Mouse (Mus musculus) limb, embryonic 12.5 days (tissue): Measurements from ENCODE around the gene Ppp1r15b. TPM values are rescaled to one million over a fixed set of nuclear protein-coding genes. Genes with fewer than 3 reads are reported as not detected.
A peak's percentile ranks its signal among the peaks of the same experiment; 100 is the strongest.

ENCODE experiments used
- ATAC-seq: fragments of 200-750 bp; cut with Nextera tagmentation; 2 replicates; pipeline ENCODE4 v1.8.0; 2017; ENCODE audit warnings: low read depth, moderate TSS enrichment; ENCODE audit not compliant: insufficient number of reproducible peaks, insufficient read depth, low FRiP score, low TSS enrichment
- H3K27ac ChIP-seq: fragments of 300-500 bp; sonication (generic); 2 replicates; pipeline ENCODE4 v1.5.1; 2016; ENCODE audit warnings: mild to moderate bottlenecking, moderate library complexity
- H3K27me3 ChIP-seq: fragments of 300-500 bp; sonication (generic); 2 replicates; pipeline ENCODE4 v1.6.1; 2016; ENCODE audit warnings: mild to moderate bottlenecking, moderate library complexity
- H3K36me3 ChIP-seq: fragments of 300-500 bp; sonication (generic); 2 replicates; pipeline ENCODE4 v1.6.1; 2016; ENCODE audit warnings: mild to moderate bottlenecking, moderate library complexity
- H3K4me1 ChIP-seq: fragments of 300-500 bp; sonication (generic); replicated peaks from 2 replicates; pipeline ENCODE4 v1.6.1; 2016
- H3K4me2 ChIP-seq: fragments of 300-500 bp; sonication (generic); 2 replicates; pipeline ENCODE4 v1.6.1; 2016; ENCODE audit warnings: mild to moderate bottlenecking, moderate library complexity
- H3K4me3 ChIP-seq: fragments of 300-500 bp; sonication (generic); replicated peaks from 2 replicates; pipeline ENCODE4 v1.5.1; 2016; ENCODE audit warnings: mild to moderate bottlenecking
- H3K9ac ChIP-seq: fragments of 300-500 bp; sonication (generic); replicated peaks from 2 replicates; pipeline ENCODE4 v1.6.1; 2016; ENCODE audit warnings: mild to moderate bottlenecking, moderate library complexity
- H3K9me3 ChIP-seq: fragments of 300-500 bp; sonication (generic); 2 replicates; pipeline ENCODE4 v1.6.1; 2016; ENCODE audit warnings: mild to moderate bottlenecking, moderate library complexity
- WGBS: fragments of 180-500 bp; shearing (Covaris S2); methylation state at CpG from one replicate; pipeline ENCODE4 v1.1.7; 2016; 5-methylcytosine and 5-hydroxymethylcytosine counted together
- polyA plus RNA-seq: library from polyadenylated mRNA; unstranded; fragments of >200 nt; fragmentation: Nextera tagmentation; extraction: Ambion mirVana; gene quantifications from 2 replicates; pipeline ENCODE4 v1.2.1, GENCODE M21; 2016

Gene Ppp1r15b
- 41.9 and 46.9 TPM in 2 replicates for polyA plus RNA-seq

DNA sequence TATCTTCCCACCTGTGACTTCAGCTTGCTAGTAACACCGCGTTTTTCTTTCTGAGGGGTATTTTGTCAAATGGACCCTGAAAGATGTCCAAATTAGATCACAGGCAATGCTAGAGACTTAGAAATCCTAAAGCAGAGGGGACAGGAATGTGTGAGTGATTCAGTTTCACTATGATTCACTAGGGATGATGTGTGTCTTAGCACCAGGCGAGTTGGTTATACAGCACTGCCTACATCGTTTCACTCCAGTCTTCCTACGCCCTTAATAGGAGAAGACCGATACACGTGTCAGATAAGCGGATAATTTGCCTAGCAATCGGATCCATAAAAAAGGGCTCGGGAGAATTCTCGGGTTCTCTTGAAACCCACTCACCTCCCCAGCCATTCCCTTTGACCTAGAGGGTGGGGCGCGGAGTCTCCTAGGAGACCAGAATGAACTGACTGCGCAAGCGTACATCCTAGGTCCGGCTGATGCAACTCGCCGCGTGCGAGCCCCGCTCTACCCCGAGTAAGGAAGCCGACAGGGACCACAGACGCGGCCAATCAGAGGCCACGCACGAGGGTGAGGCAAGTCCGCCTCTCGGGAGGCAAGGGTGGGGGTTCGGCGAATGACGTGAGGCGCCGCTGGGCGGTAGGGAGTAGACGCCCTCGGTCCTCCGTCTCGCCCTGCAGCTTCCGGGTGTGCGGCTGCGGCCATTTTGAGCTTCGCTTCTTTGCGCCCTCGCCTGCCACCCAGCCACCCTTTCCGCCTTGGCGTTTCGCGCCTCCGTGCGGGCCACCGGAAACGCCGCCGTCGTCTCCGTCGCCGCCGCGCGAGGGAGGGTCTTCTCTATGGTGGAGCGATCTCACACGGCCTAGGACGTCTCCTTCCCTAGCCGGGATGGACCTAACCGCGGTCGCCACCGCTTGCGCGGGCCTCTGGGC, at the start of gene Ppp1r15b:
TSS of gene Ppp1r15b (plus strand) at position 506 of the 923 bp plus-strand sequence.
- Histone ChIP-seq H3K4me1 (peaks cover 47% of the 10 kb centered on the region), H3K9ac (peak within 1 kb of the TSS; percentile 95), H3K36me3 (peaks cover 9% of the 10 kb centered on the region; the same call in 1 of the 2 replicates), H3K4me3 (peak within 1 kb of the TSS; percentile 95), H3K4me2 (peak within 1 kb of the TSS; percentile 100), H3K27me3 (no peaks in the 10 kb centered on the region), H3K27ac (peak within 1 kb of the TSS; percentile 98), H3K9me3 (no peaks in the 10 kb centered on the region)
- peak; percentile 99 for ATAC-seq
- WGBS = 1% methylated on average over 72 of the region's 72 CpGs

DNA sequence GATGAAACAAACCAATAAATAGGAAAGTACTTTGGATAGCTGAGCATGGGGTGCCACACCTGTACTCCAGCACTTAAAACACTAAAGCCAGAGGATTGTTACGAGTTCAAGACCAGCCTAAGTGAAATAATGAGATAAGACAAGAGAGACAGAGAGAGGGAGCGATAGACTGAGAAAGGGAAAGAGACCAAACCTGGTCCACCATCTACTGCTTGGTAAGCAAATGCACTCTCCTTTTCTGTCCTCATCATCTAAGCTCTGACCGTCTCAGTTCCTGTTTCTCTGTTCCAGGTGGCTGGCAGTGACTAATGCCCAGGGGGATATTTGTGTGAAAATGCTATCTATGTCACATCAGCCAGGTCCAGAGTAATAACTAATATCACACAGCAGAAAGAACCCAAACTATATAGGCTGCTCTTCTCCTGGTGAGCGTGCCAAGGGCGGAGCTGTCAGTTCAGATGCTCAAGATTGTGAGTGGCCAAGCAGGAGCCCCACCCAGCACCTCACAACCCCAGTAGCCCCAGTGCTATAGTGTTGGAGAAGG, 47.9 kb upstream of the Ppp1r15b start:
- peaks cover 34% of the 10 kb centered on the region; the same call in 1 of the 2 replicates for H3K36me3 ChIP-seq
- H3K27ac ChIP-seq = no peak overlapping the region
- H3K27me3 ChIP-seq = no peaks in the 10 kb centered on the region
- ATAC-seq = no peak
- no peak overlapping the region for H3K4me2 ChIP-seq
- H3K4me3 ChIP-seq = no peak overlapping the region
- H3K9me3 ChIP-seq = 0 out of 2 replicates have a peak, but pooled peaks cover 3% of the 10 kb centered on the region
- peaks cover 8% of the 10 kb centered on the region; the same call in 1 of the 2 replicates for H3K4me1 ChIP-seq
- H3K9ac ChIP-seq = no peak overlapping the region
- WGBS = 90% methylated on average over 5 of the region's 5 CpGs

DNA sequence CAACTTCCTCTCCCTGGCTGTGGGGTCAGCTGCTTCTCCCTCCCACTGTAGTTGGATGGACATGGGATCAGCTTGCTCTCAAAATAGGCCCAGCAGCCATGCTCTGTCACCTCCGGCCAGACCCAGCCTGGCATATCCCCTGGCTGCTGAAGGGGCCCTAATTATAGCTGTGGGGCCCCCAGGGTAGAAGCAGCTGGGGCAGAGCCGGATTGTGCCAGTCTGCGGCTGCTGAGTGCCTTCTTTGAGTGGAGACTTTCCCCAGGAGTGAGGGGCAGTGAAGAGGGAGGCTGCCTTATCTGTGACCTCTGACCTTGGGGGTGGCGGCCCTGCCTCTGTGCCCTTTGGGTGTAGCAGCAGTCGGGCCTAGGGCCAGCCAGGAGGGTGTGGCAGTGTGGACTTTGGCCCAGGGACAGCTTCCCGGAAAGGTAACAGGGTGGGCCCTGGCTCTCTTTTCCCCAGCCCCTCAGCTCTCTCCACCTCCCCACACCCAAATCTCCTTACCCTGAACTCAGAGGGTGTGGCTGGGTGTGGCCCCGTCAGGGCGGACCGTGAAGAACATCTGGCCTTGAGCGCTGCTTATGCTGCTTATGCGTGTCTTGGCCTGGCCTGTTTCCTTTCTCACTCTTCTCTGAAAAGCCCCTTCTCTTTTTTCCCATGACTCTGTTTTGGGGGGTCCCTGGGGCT, 46.9 kb upstream of the Ppp1r15b start:
- 67% methylated on average over 11 of the region's 11 CpGs for WGBS
- 0 out of 2 replicates have a peak, but pooled peaks cover 1% of the 10 kb centered on the region for H3K9me3 ChIP-seq
- 0 out of 2 replicates have a peak, but pooled peaks cover 8% of the 10 kb centered on the region for H3K4me1 ChIP-seq
- no peak for ATAC-seq
- H3K27ac ChIP-seq = no peak overlapping the region
- no peaks in the 10 kb centered on the region for H3K27me3 ChIP-seq
- H3K4me2 ChIP-seq = no peak overlapping the region
- no peak overlapping the region for H3K9ac ChIP-seq
- peaks cover 37% of the 10 kb centered on the region; the same call in 1 of the 2 replicates for H3K36me3 ChIP-seq
- H3K4me3 ChIP-seq = no peak overlapping the region

DNA sequence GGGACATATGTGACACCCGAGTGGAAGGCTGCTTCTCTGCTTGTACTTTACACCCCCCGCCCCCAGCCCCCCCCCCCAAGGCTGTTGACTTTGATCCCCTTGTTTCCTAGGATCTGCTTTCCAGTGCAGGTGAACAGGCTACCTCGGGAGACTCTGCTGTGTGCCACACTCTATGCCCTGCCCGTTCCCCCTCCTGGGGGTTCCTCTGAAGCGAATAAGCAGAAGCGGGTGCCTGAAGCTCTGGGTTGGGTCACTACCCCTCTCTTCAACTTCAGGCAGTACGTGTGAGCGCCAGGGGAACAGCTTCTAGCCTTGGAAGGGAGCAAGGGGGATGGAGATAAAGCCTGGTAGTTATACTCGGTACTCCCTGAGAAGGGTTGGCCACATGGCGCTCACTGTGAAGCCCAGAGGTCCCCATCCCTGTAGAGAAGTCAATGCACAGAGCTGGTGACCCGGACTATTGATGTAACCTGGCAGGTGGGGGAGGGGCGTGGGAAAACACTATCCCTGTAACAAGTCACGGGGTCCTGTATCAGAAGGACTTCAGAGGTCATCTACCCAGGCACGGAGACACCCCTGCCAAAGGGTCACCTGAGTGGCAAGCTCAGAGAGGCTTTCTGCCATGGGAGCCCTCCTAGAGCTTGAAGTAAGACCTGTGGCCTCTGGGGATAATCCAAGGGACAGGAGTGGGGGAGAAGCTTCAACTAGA, 46.1 kb upstream of the Ppp1r15b start:
- 80% methylated on average over 14 of the region's 14 CpGs for WGBS
- Histone ChIP-seq H3K4me3 (no peak overlapping the region), H3K9me3 (no peaks in the 10 kb centered on the region), H3K27ac (no peak overlapping the region), H3K4me2 (no peak overlapping the region), H3K36me3 (peaks cover 42% of the 10 kb centered on the region; the same call in 1 of the 2 replicates), H3K27me3 (no peaks in the 10 kb centered on the region), H3K9ac (no peak overlapping the region), H3K4me1 (0 out of 2 replicates have a peak, but pooled peaks cover 8% of the 10 kb centered on the region)
- ATAC-seq = no peak

DNA sequence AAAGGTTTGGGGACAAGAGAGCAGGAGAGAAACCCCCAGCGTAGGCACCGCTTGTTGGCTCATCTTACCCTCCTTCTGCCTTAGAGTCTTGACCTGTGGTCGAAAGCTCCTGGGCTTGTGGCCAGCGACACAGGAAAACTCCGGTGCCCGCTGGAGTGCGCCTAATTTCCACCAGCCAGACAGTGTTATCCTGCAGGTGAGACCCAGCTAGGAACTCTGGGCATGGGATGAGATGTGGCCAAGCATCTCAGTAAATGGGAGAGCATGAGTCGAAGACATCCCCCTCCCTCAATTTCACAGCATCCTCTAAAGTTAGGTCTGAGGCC, 45.6 kb upstream of the Ppp1r15b start:
- no peak for ATAC-seq
- 95% methylated on average over 8 of the region's 8 CpGs for WGBS
- Histone ChIP-seq H3K4me3 (no peak overlapping the region), H3K4me2 (no peak overlapping the region), H3K36me3 (peaks cover 47% of the 10 kb centered on the region; the same call in 1 of the 2 replicates), H3K9me3 (no peaks in the 10 kb centered on the region), H3K27ac (no peak overlapping the region), H3K4me1 (0 out of 2 replicates have a peak, but pooled peaks cover 8% of the 10 kb centered on the region), H3K27me3 (no peaks in the 10 kb centered on the region), H3K9ac (no peak overlapping the region)

DNA sequence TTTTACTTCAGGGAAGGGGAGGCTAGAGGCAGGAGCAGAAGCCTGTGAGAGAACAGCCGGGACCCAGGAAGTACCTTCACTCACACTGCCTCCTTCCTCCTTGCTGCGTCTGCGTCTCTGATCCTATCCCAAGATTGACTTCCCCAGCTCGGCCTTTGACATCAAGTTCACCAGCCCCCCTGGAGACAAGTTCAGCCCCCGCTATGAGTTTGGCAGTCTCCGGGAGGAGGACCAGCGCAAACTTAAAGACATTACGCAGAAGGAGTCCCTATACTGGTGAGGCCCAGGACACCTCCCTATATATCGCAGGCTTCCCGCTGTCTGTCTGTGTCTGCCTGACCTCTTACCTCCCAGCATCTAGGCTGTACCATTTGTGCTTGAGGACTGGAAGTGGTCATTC, 44.1 kb upstream of the Ppp1r15b start:
- Histone ChIP-seq H3K9ac (no peak overlapping the region), H3K27ac (no peak overlapping the region), H3K4me1 (0 out of 2 replicates have a peak, but pooled peaks cover 8% of the 10 kb centered on the region), H3K9me3 (no peaks in the 10 kb centered on the region), H3K36me3 (peaks cover 48% of the 10 kb centered on the region; the same call in 1 of the 2 replicates), H3K4me2 (no peak overlapping the region), H3K27me3 (no peaks in the 10 kb centered on the region), H3K4me3 (no peak overlapping the region)
- no peak for ATAC-seq
- WGBS = 86% methylated on average over 10 of the region's 10 CpGs

DNA sequence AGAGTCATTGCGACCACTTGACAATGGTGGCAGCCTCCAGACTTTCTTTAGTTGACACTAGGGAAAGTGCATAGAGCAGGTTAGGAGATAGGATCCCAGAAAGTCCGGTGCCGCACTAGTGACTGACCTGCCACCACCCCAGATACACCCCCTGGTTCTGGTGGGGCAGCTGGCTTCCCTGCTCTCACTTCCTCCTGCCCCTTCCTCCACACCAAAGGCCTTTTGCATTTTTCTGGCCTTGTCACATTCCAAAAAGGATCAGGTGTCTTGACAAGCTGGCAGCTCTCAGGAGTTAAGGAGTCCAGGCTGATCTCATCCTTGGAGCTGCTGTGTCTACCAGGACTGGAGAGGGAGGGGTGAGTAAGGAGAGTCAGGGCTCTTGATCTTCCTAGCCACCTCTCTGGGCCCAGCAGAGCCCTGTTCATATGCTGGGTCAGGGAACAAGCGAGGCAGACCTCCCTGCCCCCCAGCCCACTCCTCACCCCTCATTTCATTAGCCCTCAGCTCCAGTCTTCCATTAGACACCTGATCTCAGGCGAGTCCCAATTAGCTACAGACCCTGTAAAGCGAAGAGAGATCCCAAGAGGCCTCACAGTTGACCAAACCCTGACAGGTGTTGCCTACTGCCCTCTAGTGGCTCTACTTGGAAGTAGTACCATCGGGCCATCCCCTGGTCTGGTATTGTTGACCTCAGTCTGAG, 43.6 kb upstream of the Ppp1r15b start:
- Histone ChIP-seq H3K4me1 (0 out of 2 replicates have a peak, but pooled peaks cover 8% of the 10 kb centered on the region), H3K4me2 (no peak overlapping the region), H3K36me3 (peaks cover 48% of the 10 kb centered on the region; the same call in 1 of the 2 replicates), H3K27me3 (no peaks in the 10 kb centered on the region), H3K27ac (no peak overlapping the region), H3K4me3 (no peak overlapping the region), H3K9me3 (no peaks in the 10 kb centered on the region), H3K9ac (no peak overlapping the region)
- no peak for ATAC-seq
- 47% methylated on average over 7 of the region's 7 CpGs for WGBS

DNA sequence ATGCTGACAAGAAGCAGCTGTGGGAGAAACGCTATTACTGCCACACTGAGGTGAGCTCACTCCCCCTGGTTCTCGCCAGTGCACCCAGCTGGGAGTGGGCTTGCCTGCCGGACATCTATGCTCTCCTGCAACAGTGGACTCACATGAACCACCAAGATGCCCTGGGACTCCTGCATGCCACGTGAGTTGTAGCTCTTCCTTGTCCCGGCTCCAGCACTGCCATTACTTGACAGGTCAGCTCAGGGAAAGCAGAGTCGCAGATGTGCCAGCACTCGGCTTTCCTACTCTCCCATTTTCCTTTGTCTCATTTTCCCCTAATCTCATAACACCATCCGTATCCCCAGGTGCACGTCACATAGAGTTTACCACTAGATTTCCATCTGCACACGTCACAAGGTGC, 42.7 kb upstream of the Ppp1r15b start:
- Histone ChIP-seq H3K4me3 (no peak overlapping the region), H3K36me3 (peaks cover 42% of the 10 kb centered on the region; the same call in 1 of the 2 replicates), H3K9me3 (no peaks in the 10 kb centered on the region), H3K4me2 (no peak overlapping the region), H3K9ac (no peak overlapping the region), H3K27me3 (no peaks in the 10 kb centered on the region), H3K4me1 (0 out of 2 replicates have a peak, but pooled peaks cover 8% of the 10 kb centered on the region), H3K27ac (no peak overlapping the region)
- 85% methylated on average over 10 of the region's 10 CpGs for WGBS
- ATAC-seq = no peak

DNA sequence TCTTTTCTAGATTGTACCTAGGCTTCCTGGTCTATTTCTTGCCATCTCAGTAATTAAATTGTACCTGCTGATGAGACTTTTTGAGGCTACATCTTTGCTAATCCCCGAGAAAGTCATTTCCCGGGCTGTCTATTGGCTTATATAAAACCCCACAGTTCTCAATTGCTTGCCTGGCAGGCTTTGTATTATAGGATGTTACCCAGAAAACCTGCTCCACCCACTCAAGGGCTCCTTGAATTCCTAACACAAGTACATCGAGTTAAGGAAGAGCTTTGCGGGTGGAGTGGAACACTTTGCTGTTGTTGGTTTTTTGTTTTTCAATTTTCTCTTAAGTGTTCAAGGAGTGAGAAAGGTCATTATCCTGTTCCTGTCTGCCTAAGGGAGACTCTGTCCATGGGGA, 41.5 kb upstream of the Ppp1r15b start:
- Histone ChIP-seq H3K9ac (no peak overlapping the region), H3K27me3 (no peaks in the 10 kb centered on the region), H3K4me2 (no peak overlapping the region), H3K4me3 (no peak overlapping the region), H3K27ac (no peak overlapping the region), H3K36me3 (peaks cover 38% of the 10 kb centered on the region; the same call in 1 of the 2 replicates), H3K4me1 (0 out of 2 replicates have a peak, but pooled peaks cover 8% of the 10 kb centered on the region), H3K9me3 (no peaks in the 10 kb centered on the region)
- WGBS = 87% methylated on average over 4 of the region's 4 CpGs
- no peak for ATAC-seq

DNA sequence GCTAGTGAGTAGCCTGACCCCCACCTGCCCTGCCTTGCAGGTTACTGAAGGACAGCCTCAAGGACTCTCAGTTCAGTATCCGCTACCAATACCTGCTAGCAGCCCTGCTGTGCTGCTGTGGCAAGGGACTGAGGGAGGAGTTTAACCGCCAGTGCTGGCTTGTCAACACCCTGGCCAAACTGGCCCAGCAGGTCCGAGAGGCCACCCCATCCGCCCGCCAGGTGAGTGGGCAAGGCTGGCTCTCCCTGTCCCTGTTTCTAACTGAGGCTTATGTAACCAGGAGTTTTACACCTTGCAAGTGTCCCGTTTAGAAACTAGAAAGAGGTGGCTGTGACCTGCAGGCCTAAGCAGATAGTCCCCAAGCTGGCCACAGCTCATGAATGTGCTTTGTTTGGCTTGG, 40.3 kb upstream of the Ppp1r15b start:
- Histone ChIP-seq H3K27me3 (no peaks in the 10 kb centered on the region), H3K27ac (no peak overlapping the region), H3K36me3 (peaks cover 47% of the 10 kb centered on the region; the same call in 1 of the 2 replicates), H3K9ac (no peak overlapping the region), H3K9me3 (no peaks in the 10 kb centered on the region), H3K4me3 (no peak overlapping the region), H3K4me1 (0 out of 2 replicates have a peak, but pooled peaks cover 8% of the 10 kb centered on the region), H3K4me2 (no peak overlapping the region)
- ATAC-seq = no peak
- 83% methylated on average over 6 of the region's 6 CpGs for WGBS
